Mouse (Mus musculus) embryonic fibroblast, embryonic 13.5 days (primary cell): ENCODE measurements at regions not wholly inside any gene's neighbourhood (a gene's known extent, or its start where the extent isn't known, plus 50 kb on each side); places are given as distances from the start of the nearest gene placed in this dataset.

ENCODE experiments used
- H3K27ac ChIP-seq: 2 replicates; pipeline ENCODE4 v1.5.1; 2012; ENCODE audit warnings: low read length, control low read depth, inconsistent platforms; ENCODE audit not compliant: insufficient read depth
- H3K4me1 ChIP-seq: 2 replicates; pipeline ENCODE4 v1.6.1; 2011; ENCODE audit warnings: low read length; ENCODE audit not compliant: control insufficient read depth, insufficient read depth
- H3K4me3 ChIP-seq: 2 replicates; pipeline ENCODE4 v1.5.1; 2011; ENCODE audit warnings: mild to moderate bottlenecking, control low read depth, low read length; ENCODE audit not compliant: insufficient read depth
- CTCF ChIP-seq: IDR thresholded peaks from 2 replicates; pipeline ENCODE4 v1.5.1; 2011; ENCODE audit warnings: mild to moderate bottlenecking, control low read depth, low read length, moderate library complexity, borderline replicate concordance; ENCODE audit not compliant: insufficient read depth
- POLR2A ChIP-seq: IDR thresholded peaks from 2 replicates; pipeline ENCODE4 v1.6.1; 2011; ENCODE audit warnings: low read depth, mild to moderate bottlenecking, control low read depth, low read length, moderate library complexity

DNA sequence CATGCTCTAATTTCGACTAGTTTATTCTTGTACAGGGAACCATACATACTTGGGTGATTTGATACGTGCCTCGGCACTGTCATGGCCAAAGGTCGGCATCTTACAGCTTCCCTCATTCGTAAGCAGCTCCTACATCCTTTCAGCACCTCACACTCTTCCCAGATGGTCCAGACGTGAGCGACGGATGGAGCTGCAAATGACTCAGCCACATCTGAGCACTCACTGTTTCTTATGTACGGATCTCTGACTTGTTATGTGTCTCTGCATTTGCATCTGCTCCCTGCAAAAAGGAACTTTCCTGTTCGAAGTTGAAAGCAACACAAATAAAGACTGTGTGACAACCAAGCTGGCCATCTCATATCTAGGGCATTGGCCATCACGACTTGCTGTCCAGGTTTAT, 402.5 kb downstream of the Rergl start:
- Histone ChIP-seq H3K4me3 (no peak overlapping the region), H3K4me1 (no peaks in the 10 kb centered on the region), H3K27ac (no peak overlapping the region)
- TF ChIP-seq CTCF, result no peak

DNA sequence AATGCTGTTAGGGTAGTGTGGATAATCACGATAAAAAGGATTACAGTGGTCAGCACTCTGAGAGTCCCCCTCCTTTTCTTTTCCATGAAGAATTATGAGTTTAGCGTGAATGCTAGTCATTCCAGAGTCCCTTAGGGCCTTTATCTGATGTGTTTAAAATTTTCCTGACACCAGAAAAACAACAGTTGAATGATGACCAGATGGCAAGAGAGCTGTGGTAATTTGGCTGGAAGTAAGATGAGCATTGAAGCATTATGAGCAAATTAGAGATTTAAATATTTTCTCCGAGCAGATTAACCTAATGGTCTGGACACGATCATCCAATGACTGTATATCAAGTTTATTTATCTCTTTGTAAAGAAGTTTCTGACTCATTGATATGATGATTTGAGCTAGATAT, 417.1 kb upstream of the Igbp1b start:
- TF ChIP-seq CTCF (no peak), POLR2A (no peak)
- H3K27ac ChIP-seq, result no peak overlapping the region
- no peaks in the 10 kb centered on the region for H3K4me1 ChIP-seq
- no peak overlapping the region for H3K4me3 ChIP-seq

DNA sequence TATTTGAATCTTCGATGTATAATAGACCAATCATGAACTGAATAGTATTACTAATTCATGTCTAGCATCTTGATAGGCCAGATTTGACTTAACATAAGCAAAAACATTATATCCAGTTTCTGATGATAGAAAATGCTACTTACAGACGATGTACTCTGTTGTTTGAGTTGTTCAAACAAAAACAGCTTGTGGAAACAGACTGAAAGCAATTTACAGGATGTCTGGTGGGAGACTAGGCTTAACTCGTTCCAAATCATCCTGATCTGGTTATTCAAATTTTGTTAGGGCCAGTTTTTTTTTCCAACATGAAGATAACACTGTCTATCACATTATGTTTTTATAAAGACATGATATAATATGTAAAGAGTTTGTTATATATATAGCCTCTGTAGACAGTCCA, 369.4 kb upstream of the Igbp1b start:
- H3K4me3 ChIP-seq, result no peak overlapping the region
- TF ChIP-seq POLR2A (no peak), CTCF (no peak)
- no peak overlapping the region for H3K27ac ChIP-seq
- H3K4me1 ChIP-seq, result no peaks in the 10 kb centered on the region

DNA sequence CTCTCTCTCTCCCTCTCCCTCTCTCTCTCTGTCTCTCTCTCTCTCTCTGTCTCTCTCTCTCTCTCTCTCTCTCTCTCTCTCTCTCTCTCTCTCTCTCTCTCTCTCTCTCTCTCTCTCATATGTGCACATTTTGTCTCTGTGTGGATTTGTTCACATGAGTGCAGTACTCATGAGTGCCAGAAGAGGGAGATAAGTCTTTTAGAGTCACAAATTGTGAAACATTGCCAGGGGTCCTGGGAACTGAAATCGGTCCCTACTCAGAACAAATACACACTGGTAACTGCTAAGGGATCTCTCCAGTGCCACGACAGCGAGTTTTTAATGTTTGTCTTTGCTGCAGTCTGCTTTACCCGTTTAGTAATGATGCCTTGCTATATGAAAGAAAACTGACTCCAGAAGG, 356.2 kb upstream of the Igbp1b start:
- Histone ChIP-seq H3K27ac (no peak overlapping the region), H3K4me1 (no peaks in the 10 kb centered on the region), H3K4me3 (no peak overlapping the region)
- TF ChIP-seq CTCF (no peak), POLR2A (no peak)

DNA sequence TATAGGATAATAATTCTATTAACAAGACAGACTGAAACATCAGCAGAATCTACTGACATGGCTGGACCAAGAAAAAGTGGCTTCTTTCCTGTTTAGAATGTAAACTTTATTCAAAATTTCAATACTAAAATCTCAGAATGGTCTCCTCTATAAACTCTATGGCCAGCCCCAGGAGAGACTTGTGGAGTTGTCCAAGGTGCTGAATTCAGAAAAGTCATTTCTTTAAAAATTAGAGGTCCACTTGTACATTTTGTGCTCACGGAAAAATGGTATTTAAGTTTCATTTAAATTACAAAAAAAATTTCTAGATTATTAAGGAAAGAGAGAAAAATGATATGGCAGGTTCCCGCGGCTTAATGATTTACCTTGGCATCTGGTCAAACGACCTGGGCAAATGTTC, 352.2 kb upstream of the Igbp1b start:
- Histone ChIP-seq H3K4me1 (no peaks in the 10 kb centered on the region), H3K27ac (no peak overlapping the region), H3K4me3 (no peak overlapping the region)
- no peak for TF ChIP-seq CTCF
- TF ChIP-seq POLR2A, result no peak
